Mouse (Mus musculus) hindbrain, embryonic 12.5 days (tissue): Measurements from ENCODE around the gene Gnptg. TPM values are rescaled to one million over a fixed set of nuclear protein-coding genes. Genes with fewer than 3 reads are reported as not detected.
"Not testable (repeated sequence)": the region's sequence is repeated elsewhere in the genome, so short reads cannot be mapped to it uniquely, and the experiment has no call there.

ENCODE experiments used
- ATAC-seq: fragments of 200-750 bp; cut with Nextera tagmentation; 2 replicates; pipeline ENCODE4 v1.8.0; 2017; ENCODE audit warnings: moderate TSS enrichment; ENCODE audit not compliant: low FRiP score
- H3K27ac ChIP-seq: fragments of 300-500 bp; sonication (generic); 2 replicates; pipeline ENCODE4 v1.5.1; 2016; ENCODE audit warnings: mild to moderate bottlenecking
- H3K27me3 ChIP-seq: fragments of 300-500 bp; sonication (generic); 2 replicates; pipeline ENCODE4 v1.6.1; 2016; ENCODE audit warnings: mild to moderate bottlenecking
- H3K36me3 ChIP-seq: fragments of 300-500 bp; sonication (generic); 2 replicates; pipeline ENCODE4 v1.6.1; 2016; ENCODE audit warnings: mild to moderate bottlenecking
- H3K4me1 ChIP-seq: fragments of 300-500 bp; sonication (generic); 2 replicates; pipeline ENCODE4 v1.6.1; 2016
- H3K4me2 ChIP-seq: fragments of 300-500 bp; sonication (generic); replicated peaks from 2 replicates; pipeline ENCODE4 v1.6.1; 2016; ENCODE audit warnings: mild to moderate bottlenecking
- H3K4me3 ChIP-seq: fragments of 300-500 bp; sonication (generic); 2 replicates; pipeline ENCODE4 v1.5.1; 2016; ENCODE audit warnings: mild to moderate bottlenecking
- H3K9ac ChIP-seq: fragments of 300-500 bp; sonication (generic); 2 replicates; pipeline ENCODE4 v1.6.1; 2016; ENCODE audit warnings: mild to moderate bottlenecking, moderate library complexity
- H3K9me3 ChIP-seq: fragments of 300-500 bp; sonication (generic); replicated peaks from 2 replicates; pipeline ENCODE4 v1.6.1; 2016; ENCODE audit warnings: mild to moderate bottlenecking
- WGBS: fragments of 180-500 bp; shearing (Covaris S2); methylation state at CpG from one replicate; pipeline ENCODE4 v1.1.7; 2016; 5-methylcytosine and 5-hydroxymethylcytosine counted together
- polyA plus RNA-seq: library from polyadenylated mRNA; unstranded; fragments of >200 nt; fragmentation: Nextera tagmentation; extraction: Ambion mirVana; gene quantifications from 2 replicates; pipeline ENCODE4 v1.2.1, GENCODE M21; 2016

The Gnptg gene
- polyA plus RNA-seq, 1 experiment from 2014 or later, result 59.4 TPM

- 83% methylated on average over 17 of the region's 17 CpGs for WGBS
- H3K4me1 ChIP-seq, H3K9me3 ChIP-seq, H3K4me2 ChIP-seq, H3K27me3 ChIP-seq, H3K27ac ChIP-seq, H3K9ac ChIP-seq, ATAC-seq, H3K4me3 ChIP-seq: not testable (repeated sequence)
- peaks cover 54% of the 10 kb centered on the region for H3K36me3 ChIP-seq
Observed at GRCm38 (mm10) chr17:25230014-25230655, 9.8 kb downstream of the Gnptg start.

- Histone ChIP-seq H3K36me3 (peaks cover 51% of the 10 kb centered on the region), H3K4me2 (no peak overlapping the region), H3K9me3 (no peaks in the 10 kb centered on the region), H3K4me3 (no peak overlapping the region), H3K27me3 (no peaks in the 10 kb centered on the region), H3K4me1 (no peaks in the 10 kb centered on the region), H3K9ac (no peak overlapping the region), H3K27ac (no peak overlapping the region)
- no peak for ATAC-seq
- WGBS, result 86% methylated on average over 5 of the region's 5 CpGs
Observed at GRCm38 (mm10) chr17:25227991-25228390, 11.9 kb downstream of the Gnptg start.

- WGBS, result 86% methylated on average over 4 of the region's 4 CpGs
- Histone ChIP-seq H3K36me3 (peaks cover 43% of the 10 kb centered on the region), H3K9me3 (no peaks in the 10 kb centered on the region), H3K4me3 (no peak overlapping the region), H3K27me3 (no peaks in the 10 kb centered on the region), H3K4me1 (peaks cover 18% of the 10 kb centered on the region), H3K27ac (no peak overlapping the region), H3K4me2 (no peak overlapping the region), H3K9ac (no peak overlapping the region)
- ATAC-seq, result no peak
Observed at GRCm38 (mm10) chr17:25225659-25226058, 14.3 kb downstream of the Gnptg start.

DNA sequence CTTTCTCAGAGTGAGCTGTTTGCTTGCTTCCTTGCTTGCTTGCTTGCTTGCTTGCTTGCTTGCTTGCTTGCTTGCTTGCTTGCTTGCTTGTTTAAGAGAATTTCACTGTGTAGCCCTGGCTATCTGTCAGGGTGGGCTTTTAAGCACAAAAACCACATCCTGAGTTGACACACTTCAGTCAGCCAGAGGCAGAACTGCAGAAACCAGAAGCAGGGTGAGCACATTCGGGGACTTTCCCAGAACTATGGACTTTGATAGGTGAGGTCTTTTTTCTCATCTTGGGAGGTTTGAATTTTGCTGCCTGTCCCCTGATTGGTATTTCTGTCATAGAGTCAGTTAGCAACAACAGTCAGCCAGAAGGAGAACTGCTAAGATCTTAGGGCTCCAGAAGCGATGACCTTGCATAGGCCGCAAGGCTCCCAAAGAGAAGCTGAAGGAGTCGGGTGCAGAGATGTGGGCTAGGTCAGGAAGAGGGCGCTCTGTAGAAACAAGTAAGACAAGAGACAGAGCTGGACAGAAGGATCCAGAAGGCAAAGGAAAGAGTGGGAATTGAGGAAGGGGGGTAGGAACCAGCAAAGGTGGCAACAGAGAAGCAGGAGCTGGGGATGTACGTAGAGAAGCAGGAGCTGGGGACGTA lies 15.2 kb downstream of the Gnptg start:
- no peak overlapping the region for H3K27ac ChIP-seq
- H3K36me3 ChIP-seq, result peaks cover 44% of the 10 kb centered on the region
- no peak overlapping the region for H3K4me3 ChIP-seq
- H3K27me3 ChIP-seq, result no peaks in the 10 kb centered on the region
- 94% methylated on average over 7 of the region's 7 CpGs for WGBS
- H3K9me3 ChIP-seq, result no peaks in the 10 kb centered on the region
- no peak overlapping the region for H3K4me2 ChIP-seq
- no peak for ATAC-seq
- H3K9ac ChIP-seq, result no peak overlapping the region; the same call in 1 of the 2 replicates
- H3K4me1 ChIP-seq, result peaks cover 18% of the 10 kb centered on the region

- H3K9ac ChIP-seq, result no peak overlapping the region
- WGBS, result 41% methylated on average over 6 of the region's 6 CpGs
- H3K4me1 ChIP-seq, result peaks cover 18% of the 10 kb centered on the region
- no peak overlapping the region for H3K27ac ChIP-seq
- no peaks in the 10 kb centered on the region for H3K27me3 ChIP-seq
- no peak for ATAC-seq
- 0 out of 2 replicates have a peak overlapping the region, but pooled peaks have one; percentile 37 for H3K4me3 ChIP-seq
- H3K9me3 ChIP-seq, result no peaks in the 10 kb centered on the region
- peak overlapping the region; percentile 61 for H3K4me2 ChIP-seq
- H3K36me3 ChIP-seq, result peaks cover 39% of the 10 kb centered on the region
Observed at GRCm38 (mm10) chr17:25222951-25223601, 16.8 kb downstream of the Gnptg start.

- ATAC-seq, result peak; percentile 80
- 14% methylated on average over 14 of the region's 28 CpGs for WGBS
- H3K9me3 ChIP-seq, H3K27ac ChIP-seq, H3K9ac ChIP-seq, H3K27me3 ChIP-seq: not testable (repeated sequence)
- Histone ChIP-seq H3K4me3 (peak overlapping the region; percentile 37), H3K4me2 (peak overlapping the region; percentile 61), H3K4me1 (peaks cover 18% of the 10 kb centered on the region), H3K36me3 (peaks cover 39% of the 10 kb centered on the region)
Observed at GRCm38 (mm10) chr17:25222504-25222940, 17.4 kb downstream of the Gnptg start.

- peak overlapping the region; percentile 66 for H3K27ac ChIP-seq
- H3K4me2 ChIP-seq, result peak overlapping the region; percentile 61
- WGBS, result 3% methylated on average over 14 of the region's 30 CpGs
- peak overlapping the region; percentile 46 for H3K9ac ChIP-seq
- H3K9me3 ChIP-seq, result no peaks in the 10 kb centered on the region
- peaks cover 18% of the 10 kb centered on the region for H3K4me1 ChIP-seq
- H3K27me3 ChIP-seq, result no peaks in the 10 kb centered on the region
- H3K4me3 ChIP-seq, result peak overlapping the region; percentile 37
- H3K36me3 ChIP-seq, result peaks cover 36% of the 10 kb centered on the region; the same call in 1 of the 2 replicates
- ATAC-seq, result peak; percentile 85
Observed at GRCm38 (mm10) chr17:25221821-25222503, 18.0 kb downstream of the Gnptg start.

- ATAC-seq, result no peak
- no peak overlapping the region for H3K27ac ChIP-seq
- H3K4me2 ChIP-seq, result no peak overlapping the region
- 86% methylated on average over 1 of the region's 1 CpGs for WGBS
- H3K4me3 ChIP-seq, result no peak overlapping the region
- H3K27me3 ChIP-seq, result no peaks in the 10 kb centered on the region
- H3K4me1 ChIP-seq, result peaks cover 18% of the 10 kb centered on the region
- H3K9me3 ChIP-seq, result no peaks in the 10 kb centered on the region
- H3K36me3 ChIP-seq, result peaks cover 36% of the 10 kb centered on the region; the same call in 1 of the 2 replicates
- H3K9ac ChIP-seq, result no peak overlapping the region
Observed at GRCm38 (mm10) chr17:25220746-25221145, 19.2 kb downstream of the Gnptg start.

- ATAC-seq, result no peak
- Histone ChIP-seq H3K4me1 (peaks cover 18% of the 10 kb centered on the region), H3K4me3 (no peak overlapping the region), H3K27ac (no peak overlapping the region), H3K9ac (no peak overlapping the region), H3K4me2 (no peak overlapping the region), H3K9me3 (no peaks in the 10 kb centered on the region), H3K27me3 (no peaks in the 10 kb centered on the region), H3K36me3 (peaks cover 40% of the 10 kb centered on the region)
- WGBS, result 93% methylated on average over 15 of the region's 15 CpGs
Observed at GRCm38 (mm10) chr17:25219492-25220295, 20.2 kb downstream of the Gnptg start.

DNA sequence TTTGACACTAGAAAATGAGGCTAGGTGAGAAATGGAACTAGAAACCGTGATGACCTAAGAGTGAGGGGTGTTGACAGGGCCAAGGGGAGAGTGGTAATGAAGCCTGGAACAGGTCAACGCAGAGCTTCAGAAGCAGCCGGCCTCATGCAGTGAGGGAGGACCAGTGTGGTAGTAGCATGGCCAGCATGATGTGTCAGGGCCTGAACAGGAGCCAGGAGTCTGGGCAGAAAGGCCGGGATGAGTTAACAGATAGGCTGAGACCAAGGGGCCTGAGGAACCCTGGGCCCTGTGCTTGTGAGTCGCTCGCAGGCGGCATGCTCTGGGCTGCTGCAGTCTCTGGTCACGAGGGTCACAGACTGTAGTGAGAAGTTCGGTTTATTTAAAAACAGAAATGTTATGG lies 21.0 kb downstream of the Gnptg start:
- Histone ChIP-seq H3K36me3 (peaks cover 43% of the 10 kb centered on the region), H3K4me1 (peaks cover 18% of the 10 kb centered on the region), H3K27me3 (no peaks in the 10 kb centered on the region), H3K27ac (no peak overlapping the region), H3K9me3 (no peaks in the 10 kb centered on the region), H3K4me2 (no peak overlapping the region), H3K9ac (no peak overlapping the region), H3K4me3 (no peak overlapping the region)
- 90% methylated on average over 9 of the region's 9 CpGs for WGBS
- no peak for ATAC-seq

DNA sequence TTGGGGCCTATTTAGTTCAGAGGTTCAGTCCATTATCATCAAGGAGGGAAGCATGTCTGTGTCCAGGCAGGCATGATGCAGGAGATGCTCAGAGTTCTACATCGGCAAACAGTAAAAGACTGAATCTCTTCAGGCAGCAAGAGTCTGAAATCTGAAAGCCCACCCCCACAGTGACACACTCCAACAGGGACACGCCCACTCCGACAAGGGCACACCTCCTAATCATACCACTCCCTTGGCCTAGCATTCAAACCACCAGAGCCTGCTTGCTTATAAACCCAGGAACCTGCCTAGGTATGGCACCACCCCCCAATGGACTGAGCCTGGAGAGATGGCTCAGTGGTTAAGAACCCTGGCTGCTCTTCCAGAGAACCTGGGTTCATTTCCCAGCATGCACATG lies 24.5 kb downstream of the Gnptg start:
- no peaks in the 10 kb centered on the region for H3K9me3 ChIP-seq
- peaks cover 72% of the 10 kb centered on the region for H3K36me3 ChIP-seq
- 88% methylated on average over 3 of the region's 3 CpGs for WGBS

More for the DNA sequence above, 24.5 kb downstream of the Gnptg start:
- H3K4me3 ChIP-seq, result no peak overlapping the region
- ATAC-seq, result no peak
- H3K27me3 ChIP-seq, result no peaks in the 10 kb centered on the region
- H3K4me1 ChIP-seq, result no peaks in the 10 kb centered on the region
- H3K27ac ChIP-seq, result no peak overlapping the region
- H3K4me2 ChIP-seq, result no peak overlapping the region
- H3K9ac ChIP-seq, result no peak overlapping the region
